ENCODE assay signal across 10 mouse cellular contexts in the genomic region with DNA sequence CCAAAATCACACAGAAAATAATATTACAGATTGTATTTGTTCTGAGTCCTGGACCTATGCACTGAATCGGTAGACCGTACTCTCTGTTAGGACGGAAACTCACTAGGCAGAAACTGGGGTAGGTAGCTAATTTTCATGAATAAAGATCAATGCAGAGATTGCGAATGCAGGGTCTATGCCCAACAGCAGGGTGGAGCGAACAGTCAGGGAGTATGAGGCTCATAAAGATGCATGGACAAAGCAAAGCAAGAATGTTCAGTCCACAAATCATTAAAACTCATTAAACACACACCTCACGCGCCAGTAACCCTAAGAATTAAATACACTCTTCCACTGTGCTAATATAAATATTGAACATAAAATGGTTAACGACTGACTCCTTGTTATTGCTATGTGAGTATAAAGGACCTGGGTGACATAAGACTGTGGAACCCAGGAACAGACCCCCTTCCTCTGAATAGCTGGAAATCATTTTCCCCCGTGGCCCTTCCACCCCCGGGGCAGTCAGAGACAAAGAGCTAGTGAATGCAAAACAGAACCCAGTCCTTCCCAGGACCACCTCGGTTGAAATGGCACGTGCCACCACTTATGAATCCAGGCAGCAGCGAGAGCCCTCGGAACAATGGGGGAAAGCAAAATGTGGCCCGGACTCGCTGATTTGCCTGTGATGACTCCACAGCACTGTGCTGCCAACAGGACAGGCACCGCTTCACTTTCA.
DNase-seq lines count a peak whose midpoint lies in the region; ATAC-seq lines count a peak whose summit lies in the region.
"Had no signal": no experiment of that assay in that cellular context is flagged by ENCODE, and none has a peak within 500 bp of the region (broad histone marks: within the 10 kb centered on the region; RNA-seq: fewer than 3 reads in every experiment).

No protein-coding gene starts in this region.

- no peak overlapping the region for H3K4me2 ChIP-seq in intestine, embryonic 14.5 days (ENCODE audit: low read length)
- H3K4me2 ChIP-seq in intestine, embryonic 16.5 days (ENCODE audit: low read depth, low read length): no peak overlapping the region
- H3K4me2 ChIP-seq in embryonic facial prominence, embryonic 11.5 days (ENCODE audit: low read depth, low read length): no peak overlapping the region
- peak overlapping the region; percentile 30; the same call in 1 of the 2 replicates for H3K4me2 ChIP-seq in hindbrain, embryonic 12.5 days (replicated peaks)
- H3K4me2 ChIP-seq in midbrain, embryonic 15.5 days: peak overlapping the region; percentile 8; the same call in 1 of the 2 replicates

- no peaks in the 10 kb centered on the region for H3K27me3 ChIP-seq in intestine, embryonic 14.5 days (replicated peaks; ENCODE audit: control insufficient read depth, insufficient read depth, low read length)
- H3K27me3 ChIP-seq in intestine, embryonic 16.5 days (replicated peaks; ENCODE audit: control insufficient read depth, insufficient read depth, low read length): no peaks in the 10 kb centered on the region
- H3K27me3 ChIP-seq in embryonic facial prominence, embryonic 11.5 days (ENCODE audit: control insufficient read depth, insufficient read depth, low read length): no peaks in the 10 kb centered on the region
- no peaks in the 10 kb centered on the region for H3K27me3 ChIP-seq in hindbrain, embryonic 12.5 days
- H3K27me3 ChIP-seq in midbrain, embryonic 15.5 days (replicated peaks): no peaks in the 10 kb centered on the region
- H3K27me3 ChIP-seq: CH12.LX had no signal

- no peak overlapping the region for H3K27ac ChIP-seq in intestine, embryonic 14.5 days (ENCODE audit: low read depth)
- H3K27ac ChIP-seq in intestine, embryonic 16.5 days (ENCODE audit: low read length): no peak overlapping the region
- H3K27ac ChIP-seq in embryonic facial prominence, embryonic 11.5 days (replicated peaks; ENCODE audit: low read depth, low read length): peak overlapping the region; percentile 38; the same call in 1 of the 2 replicates
- peak overlapping the region; percentile 64 for H3K27ac ChIP-seq in hindbrain, embryonic 12.5 days
- no peak overlapping the region for H3K27ac ChIP-seq in midbrain, embryonic 15.5 days

- H3K4me1 ChIP-seq in intestine, embryonic 14.5 days (replicated peaks; ENCODE audit: control insufficient read depth, insufficient read depth, low read length): 0 out of 2 replicates have a peak, but pooled peaks cover 5% of the 10 kb centered on the region
- H3K4me1 ChIP-seq in intestine, embryonic 16.5 days (ENCODE audit: control insufficient read depth, insufficient read depth, low read length): peaks cover 6% of the 10 kb centered on the region; the same call in 1 of the 2 replicates
- H3K4me1 ChIP-seq in embryonic facial prominence, embryonic 11.5 days (ENCODE audit: control insufficient read depth, insufficient read depth, low read length): no peaks in the 10 kb centered on the region
- H3K4me1 ChIP-seq in hindbrain, embryonic 12.5 days: peaks cover 22% of the 10 kb centered on the region
- 0 out of 2 replicates have a peak, but pooled peaks cover 7% of the 10 kb centered on the region for H3K4me1 ChIP-seq in midbrain, embryonic 15.5 days

- ATAC-seq in intestine, embryonic 14.5 days (replicated peaks; ENCODE audit: low FRiP score, low TSS enrichment, low read depth): no peak
- no peak for ATAC-seq in intestine, embryonic 16.5 days
- ATAC-seq in embryonic facial prominence, embryonic 11.5 days (replicated peaks; ENCODE audit: insufficient number of reproducible peaks, low FRiP score, low TSS enrichment, low read depth): peak; percentile 76
- peak; percentile 83 for ATAC-seq in hindbrain, embryonic 12.5 days (ENCODE audit: low FRiP score)
- peak; percentile 86 for ATAC-seq in midbrain, embryonic 15.5 days (replicated peaks)
- no peak for ATAC-seq in inflammation-experienced regulatory T-cells, adult 6 months

- H3K9ac ChIP-seq in intestine, embryonic 14.5 days (ENCODE audit: low read length): no peak overlapping the region
- no peak overlapping the region for H3K9ac ChIP-seq in intestine, embryonic 16.5 days (ENCODE audit: low read depth, low read length)
- H3K9ac ChIP-seq in embryonic facial prominence, embryonic 11.5 days (replicated peaks; ENCODE audit: low read length): peak overlapping the region; percentile 4; the same call in 1 of the 2 replicates
- no peak overlapping the region for H3K9ac ChIP-seq in hindbrain, embryonic 12.5 days
- no peak overlapping the region for H3K9ac ChIP-seq in midbrain, embryonic 15.5 days

- H3K4me3 ChIP-seq in intestine, embryonic 14.5 days (ENCODE audit: low read depth, low read length): no peak overlapping the region
- H3K4me3 ChIP-seq in intestine, embryonic 16.5 days (ENCODE audit: low read length): no peak overlapping the region
- no peak overlapping the region for H3K4me3 ChIP-seq in embryonic facial prominence, embryonic 11.5 days (ENCODE audit: low read depth, low read length)
- H3K4me3 ChIP-seq in hindbrain, embryonic 12.5 days: no peak overlapping the region
- no peak overlapping the region for H3K4me3 ChIP-seq in midbrain, embryonic 15.5 days
- H3K4me3 ChIP-seq: myocyte had no signal

- H3K36me3 ChIP-seq in intestine, embryonic 14.5 days (ENCODE audit: control insufficient read depth, insufficient read depth, low read length): no peaks in the 10 kb centered on the region
- H3K36me3 ChIP-seq in intestine, embryonic 16.5 days (ENCODE audit: control insufficient read depth, insufficient read depth, low read length): no peaks in the 10 kb centered on the region
- H3K36me3 ChIP-seq in embryonic facial prominence, embryonic 11.5 days (replicated peaks; ENCODE audit: control insufficient read depth, insufficient read depth, low read depth, low read length): no peaks in the 10 kb centered on the region
- no peaks in the 10 kb centered on the region for H3K36me3 ChIP-seq in hindbrain, embryonic 12.5 days
- no peaks in the 10 kb centered on the region for H3K36me3 ChIP-seq in midbrain, embryonic 15.5 days (replicated peaks)

- no peaks in the 10 kb centered on the region for H3K9me3 ChIP-seq in intestine, embryonic 14.5 days (ENCODE audit: control insufficient read depth, low read length)
- H3K9me3 ChIP-seq in intestine, embryonic 16.5 days (ENCODE audit: control insufficient read depth, low read length): no peaks in the 10 kb centered on the region
- H3K9me3 ChIP-seq in embryonic facial prominence, embryonic 11.5 days (replicated peaks; ENCODE audit: control insufficient read depth, low read length): no peaks in the 10 kb centered on the region
- H3K9me3 ChIP-seq in hindbrain, embryonic 12.5 days (replicated peaks): no peaks in the 10 kb centered on the region
- H3K9me3 ChIP-seq in midbrain, embryonic 15.5 days: no peaks in the 10 kb centered on the region

- WGBS in intestine, embryonic 14.5 days: 30% methylated on average over 17 of the region's 17 CpGs
- WGBS in intestine, embryonic 16.5 days: 43% methylated on average over 17 of the region's 17 CpGs
- 30% methylated on average over 17 of the region's 17 CpGs for WGBS in embryonic facial prominence, embryonic 11.5 days
- WGBS in hindbrain, embryonic 12.5 days: 31% methylated on average over 17 of the region's 17 CpGs
- WGBS in midbrain, embryonic 15.5 days: 23% methylated on average over 17 of the region's 17 CpGs

- peak; percentile 53 for DNase-seq in intestine, embryonic 14.5 days (ENCODE audit: low spot score)
- DNase-seq in embryonic facial prominence, embryonic 11.5 days (ENCODE audit: low spot score): peak; percentile 86
- no peak for DNase-seq in adrenal gland, postnatal 14 days
- DNase-seq in left cerebral cortex, adult 9 months (ENCODE audit: low spot score in 2 of 2): no peak

Comparison
In these comparisons a context has a peak if more than half of its experiments do, and no peak if none do; other contexts are left out.
1. ATAC-seq: peak in embryonic facial prominence, embryonic 11.5 days (single experiment), hindbrain, embryonic 12.5 days (single experiment) and midbrain, embryonic 15.5 days (single experiment); none in intestine, embryonic 14.5 days (single experiment), intestine, embryonic 16.5 days (single experiment) and inflammation-experienced regulatory T-cells, adult 6 months (single experiment).
2. DNase-seq: peak in intestine, embryonic 14.5 days (single experiment) and embryonic facial prominence, embryonic 11.5 days (single experiment); none in adrenal gland, postnatal 14 days (single experiment) and left cerebral cortex, adult 9 months (0 of 2).
3. H3K27ac ChIP-seq: peak in embryonic facial prominence, embryonic 11.5 days (single experiment) and hindbrain, embryonic 12.5 days (single experiment); none in intestine, embryonic 14.5 days (single experiment), intestine, embryonic 16.5 days (single experiment) and midbrain, embryonic 15.5 days (single experiment).
4. H3K4me2 ChIP-seq: peak in hindbrain, embryonic 12.5 days (single experiment) and midbrain, embryonic 15.5 days (single experiment); none in intestine, embryonic 14.5 days (single experiment), intestine, embryonic 16.5 days (single experiment) and embryonic facial prominence, embryonic 11.5 days (single experiment).